Mouse (Mus musculus) gastrocnemius, postnatal 25 days (tissue): ENCODE results near the gene Ube2t. TPM values are rescaled to one million over a fixed set of nuclear protein-coding genes. Genes with fewer than 3 reads are reported as not detected.

Source experiments
- total RNA-seq, 2 experiments: library from RNA; stranded (reverse); gene quantifications; 1 replicate in 1 of 2; 2 replicates in 1 of 2; pipeline ENCODE4 v1.2.3; 2021

The Ube2t gene
- total RNA-seq, 2 experiments from 2014 or later = 6.5 to 8.7 TPM

Other genes starting within 250 kb of the Ube2t start
- gene Ppp1r12b, start 6.6 kb upstream of the Ube2t start, total RNA-seq = 100 to 1,000 TPM; 193 to 200 TPM
- gene Lgr6, start 142.7 kb downstream of the Ube2t start, total RNA-seq = under 1 TPM; 0.51 to 0.54 TPM
- under 1 TPM; 0.20 to 0.38 TPM for gene Ptpn7, start 170.1 kb downstream of the Ube2t start, total RNA-seq
- gene Arl8a, start 184.3 kb downstream of the Ube2t start, total RNA-seq = 10 to 100 TPM; 14.9 to 15.7 TPM
- under 1 TPM; 0.59 to 0.83 TPM for gene Gpr37l1, start 205.1 kb downstream of the Ube2t start, total RNA-seq